Mouse (Mus musculus) hindbrain, postnatal 0 days (tissue): Measurements from ENCODE around the gene Ackr3. TPM values are rescaled to one million over a fixed set of nuclear protein-coding genes. Genes with fewer than 3 reads are reported as not detected.

Source experiments
- ATAC-seq: fragments of 200-750 bp; cut with Nextera tagmentation; 2 replicates; pipeline ENCODE4 v1.8.0; 2017; ENCODE audit warnings: mild to moderate bottlenecking, moderate TSS enrichment, moderate library complexity
- DNase-seq: peaks from one replicate; pipeline ENCODE4 v3.0.0-alpha.2; 2015; ENCODE audit warnings: low spot score
- H3K27ac ChIP-seq: fragments of 300-500 bp; sonication (generic); 2 replicates; pipeline ENCODE4 v1.5.1; 2014; ENCODE audit warnings: mild to moderate bottlenecking
- H3K27me3 ChIP-seq: fragments of 300-500 bp; sonication (generic); 2 replicates; pipeline ENCODE4 v1.6.1; 2014; ENCODE audit warnings: low read length, mixed read lengths; ENCODE audit not compliant: insufficient read depth
- H3K36me3 ChIP-seq: fragments of 300-500 bp; sonication (generic); 2 replicates; pipeline ENCODE4 v1.6.1; 2014; ENCODE audit warnings: low read length, mixed read lengths; ENCODE audit not compliant: insufficient read depth
- H3K4me1 ChIP-seq: fragments of 300-500 bp; sonication (generic); 2 replicates; pipeline ENCODE4 v1.6.1; 2014; ENCODE audit warnings: antibody characterized with exemption, low read length, mixed read lengths; ENCODE audit not compliant: insufficient read depth
- H3K4me2 ChIP-seq: fragments of 300-500 bp; sonication (generic); 2 replicates; pipeline ENCODE4 v1.6.1; 2014; ENCODE audit warnings: low read depth, mild to moderate bottlenecking, low read length, moderate library complexity, mixed read lengths
- H3K4me3 ChIP-seq: fragments of 300-500 bp; sonication (generic); 2 replicates; pipeline ENCODE4 v1.5.1; 2014; ENCODE audit warnings: low read length
- H3K9ac ChIP-seq: fragments of 300-500 bp; sonication (generic); replicated peaks from 2 replicates; pipeline ENCODE4 v1.6.1; 2014; ENCODE audit warnings: mild to moderate bottlenecking, low read length, moderate library complexity, mixed read lengths
- H3K9me3 ChIP-seq: fragments of 300-500 bp; sonication (generic); 2 replicates; pipeline ENCODE4 v1.6.1; 2016; ENCODE audit warnings: low read length, mixed read lengths
- CTCF ChIP-seq: IDR thresholded peaks from 2 replicates; pipeline ENCODE4 v1.5.1; 2016; ENCODE audit warnings: antibody characterized with exemption, control low read depth, low read depth
- WGBS: fragments of 180-500 bp; shearing (Covaris S2); extraction: QIAGEN DNeasy Blood & Tissue Kit; methylation state at CpG from one replicate; pipeline ENCODE4 v1.1.7; 2014; 5-methylcytosine and 5-hydroxymethylcytosine counted together
- polyA plus RNA-seq: library from polyadenylated mRNA; unstranded; fragments of >200 nt; fragmentation: Nextera tagmentation; extraction: Ambion mirVana; gene quantifications from 2 replicates; pipeline ENCODE4 v1.2.1, GENCODE M21; 2015
- total RNA-seq: library from RNA; depleted of rRNA; stranded (reverse); fragments of >200 nt; gene quantifications from 2 replicates; pipeline ENCODE4 v1.2.3, GENCODE M21; 2014

Gene Ackr3
- total and polyA plus RNA-seq, 2 experiments from 2014 or later = 7.4 to 13.1 TPM

GRCm38 (mm10) chr1:90232491-90232885 is 28.7 kb downstream of the Ackr3 start:
- Histone ChIP-seq H3K27me3 (no peaks in the 10 kb centered on the region), H3K4me3 (no peak overlapping the region), H3K4me1 (peaks cover 13% of the 10 kb centered on the region), H3K9me3 (no peaks in the 10 kb centered on the region), H3K4me2 (no peak overlapping the region), H3K36me3 (no peaks in the 10 kb centered on the region), H3K27ac (no peak overlapping the region), H3K9ac (no peak overlapping the region)
- DNase-seq (no peak), ATAC-seq (no peak)
- no peak for TF ChIP-seq CTCF

GRCm38 (mm10) chr1:90234620-90235054 is 30.9 kb downstream of the Ackr3 start:
- H3K9ac ChIP-seq = no peak overlapping the region
- ATAC-seq = no peak
- no peak for TF ChIP-seq CTCF
- peaks cover 8% of the 10 kb centered on the region; the same call in 1 of the 2 replicates for H3K4me1 ChIP-seq
- no peaks in the 10 kb centered on the region for H3K36me3 ChIP-seq
- 77% methylated on average over 11 of the region's 11 CpGs for WGBS
- H3K27me3 ChIP-seq = no peaks in the 10 kb centered on the region
- H3K9me3 ChIP-seq = no peaks in the 10 kb centered on the region
- H3K4me3 ChIP-seq = no peak overlapping the region
- no peak for DNase-seq
- no peak overlapping the region for H3K27ac ChIP-seq
- H3K4me2 ChIP-seq = no peak overlapping the region

GRCm38 (mm10) chr1:90236640-90237039 is 32.9 kb downstream of the Ackr3 start:
- Histone ChIP-seq H3K4me2 (no peak overlapping the region), H3K27ac (no peak overlapping the region), H3K4me3 (no peak overlapping the region), H3K9me3 (no peaks in the 10 kb centered on the region), H3K36me3 (no peaks in the 10 kb centered on the region), H3K4me1 (peaks cover 5% of the 10 kb centered on the region; the same call in 1 of the 2 replicates), H3K27me3 (no peaks in the 10 kb centered on the region), H3K9ac (no peak overlapping the region)
- TF ChIP-seq CTCF = no peak
- WGBS = 77% methylated on average over 2 of the region's 2 CpGs
- DNase-seq = no peak
- no peak for ATAC-seq

- no peaks in the 10 kb centered on the region for H3K9me3 ChIP-seq
- H3K27me3 ChIP-seq = no peaks in the 10 kb centered on the region
- H3K9ac ChIP-seq = no peak overlapping the region
- H3K27ac ChIP-seq = no peak overlapping the region
- no peaks in the 10 kb centered on the region for H3K4me1 ChIP-seq
- no peak overlapping the region for H3K4me3 ChIP-seq
- ATAC-seq (no peak), DNase-seq (no peak)
- WGBS = 65% methylated on average over 9 of the region's 9 CpGs
- TF ChIP-seq CTCF = no peak
- no peaks in the 10 kb centered on the region for H3K36me3 ChIP-seq
- no peak overlapping the region for H3K4me2 ChIP-seq
These were observed 34.5 kb downstream of the Ackr3 start for GRCm38 (mm10) chr1:90238095-90238888.

GRCm38 (mm10) chr1:90239336-90240225 is 35.8 kb downstream of the Ackr3 start:
- H3K27ac ChIP-seq = no peak overlapping the region
- H3K27me3 ChIP-seq = no peaks in the 10 kb centered on the region
- no peak for DNase-seq
- ATAC-seq = no peak
- H3K36me3 ChIP-seq = no peaks in the 10 kb centered on the region
- WGBS = 85% methylated on average over 16 of the region's 16 CpGs
- no peak for TF ChIP-seq CTCF
- H3K4me2 ChIP-seq = no peak overlapping the region
- H3K9me3 ChIP-seq = no peaks in the 10 kb centered on the region
- H3K4me3 ChIP-seq = no peak overlapping the region
- H3K9ac ChIP-seq = no peak overlapping the region
- H3K4me1 ChIP-seq = no peaks in the 10 kb centered on the region

GRCm38 (mm10) chr1:90240287-90240686 is 36.5 kb downstream of the Ackr3 start:
- no peak for ATAC-seq
- H3K4me1 ChIP-seq = no peaks in the 10 kb centered on the region
- H3K4me2 ChIP-seq = no peak overlapping the region
- H3K9ac ChIP-seq = no peak overlapping the region
- H3K36me3 ChIP-seq = no peaks in the 10 kb centered on the region
- WGBS = 92% methylated on average over 4 of the region's 4 CpGs
- no peak for TF ChIP-seq CTCF
- no peak overlapping the region for H3K27ac ChIP-seq
- DNase-seq = no peak
- H3K4me3 ChIP-seq = no peak overlapping the region
- H3K27me3 ChIP-seq = no peaks in the 10 kb centered on the region
- no peaks in the 10 kb centered on the region for H3K9me3 ChIP-seq
